Mouse (Mus musculus) midbrain, embryonic 15.5 days (tissue): ENCODE data around the gene Gm960. TPM values are rescaled to one million over a fixed set of nuclear protein-coding genes. Genes with fewer than 3 reads are reported as not detected.
"Not testable (repeated sequence)": the region's sequence is repeated elsewhere in the genome, so short reads cannot be mapped to it uniquely, and the experiment has no call there.

Experiments
- ATAC-seq: fragments of 200-750 bp; cut with Nextera tagmentation; replicated peaks from 2 replicates; pipeline ENCODE4 v1.8.0; 2017; ENCODE audit warnings: moderate TSS enrichment
- H3K27ac ChIP-seq: fragments of 300-500 bp; sonication (generic); 2 replicates; pipeline ENCODE4 v1.5.1; 2015; ENCODE audit warnings: mild to moderate bottlenecking, inconsistent platforms
- H3K27me3 ChIP-seq: fragments of 300-500 bp; sonication (generic); replicated peaks from 2 replicates; pipeline ENCODE4 v1.6.1; 2015; ENCODE audit warnings: inconsistent platforms
- H3K36me3 ChIP-seq: fragments of 300-500 bp; sonication (generic); replicated peaks from 2 replicates; pipeline ENCODE4 v1.6.1; 2015; ENCODE audit warnings: inconsistent platforms
- H3K4me1 ChIP-seq: fragments of 300-500 bp; sonication (generic); 2 replicates; pipeline ENCODE4 v1.6.1; 2015; ENCODE audit warnings: inconsistent platforms
- H3K4me2 ChIP-seq: fragments of 300-500 bp; sonication (generic); 2 replicates; pipeline ENCODE4 v1.6.1; 2015; ENCODE audit warnings: inconsistent platforms, mild to moderate bottlenecking, moderate library complexity
- H3K4me3 ChIP-seq: fragments of 300-500 bp; sonication (generic); 2 replicates; pipeline ENCODE4 v1.5.1; 2015; ENCODE audit warnings: mild to moderate bottlenecking, inconsistent platforms
- H3K9ac ChIP-seq: fragments of 300-500 bp; sonication (generic); 2 replicates; pipeline ENCODE4 v1.6.1; 2015; ENCODE audit warnings: mild to moderate bottlenecking, inconsistent platforms
- H3K9me3 ChIP-seq: fragments of 300-500 bp; sonication (generic); 2 replicates; pipeline ENCODE4 v1.6.1; 2016; ENCODE audit warnings: inconsistent platforms
- WGBS: fragments of 180-500 bp; shearing (Covaris S2); methylation state at CpG from one replicate; pipeline ENCODE4 v1.1.7; 2015; ENCODE audit warnings: mixed read lengths; 5-methylcytosine and 5-hydroxymethylcytosine counted together
- polyA plus RNA-seq: library from polyadenylated mRNA; unstranded; fragments of >200 nt; fragmentation: Nextera tagmentation; extraction: Ambion mirVana; gene quantifications from 2 replicates; pipeline ENCODE4 v1.2.1, GENCODE M21; 2015

Gene Gm960
- polyA plus RNA-seq, 1 experiment from 2014 or later, result 7.7 TPM

DNA sequence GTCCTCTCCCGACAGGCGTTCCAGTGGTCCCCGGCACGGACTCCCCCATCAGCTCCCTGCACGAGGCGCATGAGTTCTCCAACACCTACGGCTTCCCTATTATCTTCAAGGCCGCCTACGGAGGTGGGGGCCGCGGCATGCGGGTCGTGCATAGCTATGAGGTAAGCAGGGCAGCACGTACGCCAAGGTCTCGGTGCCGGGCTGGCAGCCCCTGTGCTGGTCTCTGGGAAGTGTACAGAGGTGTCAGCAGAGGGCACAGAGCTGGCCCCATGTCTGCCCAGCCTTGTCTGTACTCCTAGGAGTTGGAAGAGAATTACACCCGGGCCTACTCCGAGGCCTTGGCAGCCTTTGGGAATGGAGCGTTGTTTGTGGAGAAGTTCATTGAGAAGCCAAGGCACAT lies 96.0 kb downstream of the Gm960 start:
- H3K4me2 ChIP-seq, result no peak overlapping the region
- no peaks in the 10 kb centered on the region for H3K9me3 ChIP-seq
- no peak overlapping the region for H3K27ac ChIP-seq
- WGBS, result 87% methylated on average over 20 of the region's 20 CpGs
- H3K9ac ChIP-seq, result no peak overlapping the region
- no peaks in the 10 kb centered on the region for H3K4me1 ChIP-seq
- no peaks in the 10 kb centered on the region for H3K36me3 ChIP-seq
- ATAC-seq, result no peak
- no peaks in the 10 kb centered on the region for H3K27me3 ChIP-seq
- H3K4me3 ChIP-seq, result no peak overlapping the region

DNA sequence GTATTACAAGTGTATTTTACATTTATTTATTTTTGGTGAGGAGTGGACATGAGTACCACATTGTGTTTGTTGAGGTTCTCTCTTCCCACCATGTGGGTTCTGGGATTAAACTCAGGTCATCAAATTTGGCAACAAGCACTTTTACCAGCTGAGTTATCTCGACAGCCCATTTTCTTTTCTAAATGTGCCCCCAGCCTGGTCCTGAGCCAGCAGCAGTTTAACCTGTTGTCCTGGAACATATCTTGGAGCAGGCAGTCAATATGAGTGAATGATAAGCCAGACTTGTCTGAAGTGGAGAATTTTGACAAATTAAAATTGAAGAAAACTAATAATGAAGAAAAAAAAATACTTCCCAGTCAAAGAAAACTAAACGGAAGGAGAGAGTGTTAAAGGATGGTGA lies 102.4 kb downstream of the Gm960 start:
- H3K9ac ChIP-seq, result no peak overlapping the region
- H3K27me3 ChIP-seq, result no peaks in the 10 kb centered on the region
- no peaks in the 10 kb centered on the region for H3K36me3 ChIP-seq
- no peak overlapping the region for H3K4me3 ChIP-seq
- H3K9me3 ChIP-seq, result no peaks in the 10 kb centered on the region
- no peak overlapping the region for H3K27ac ChIP-seq
- WGBS, result 77% methylated on average over 2 of the region's 2 CpGs
- no peaks in the 10 kb centered on the region for H3K4me1 ChIP-seq
- no peak overlapping the region for H3K4me2 ChIP-seq
- ATAC-seq, result no peak

DNA sequence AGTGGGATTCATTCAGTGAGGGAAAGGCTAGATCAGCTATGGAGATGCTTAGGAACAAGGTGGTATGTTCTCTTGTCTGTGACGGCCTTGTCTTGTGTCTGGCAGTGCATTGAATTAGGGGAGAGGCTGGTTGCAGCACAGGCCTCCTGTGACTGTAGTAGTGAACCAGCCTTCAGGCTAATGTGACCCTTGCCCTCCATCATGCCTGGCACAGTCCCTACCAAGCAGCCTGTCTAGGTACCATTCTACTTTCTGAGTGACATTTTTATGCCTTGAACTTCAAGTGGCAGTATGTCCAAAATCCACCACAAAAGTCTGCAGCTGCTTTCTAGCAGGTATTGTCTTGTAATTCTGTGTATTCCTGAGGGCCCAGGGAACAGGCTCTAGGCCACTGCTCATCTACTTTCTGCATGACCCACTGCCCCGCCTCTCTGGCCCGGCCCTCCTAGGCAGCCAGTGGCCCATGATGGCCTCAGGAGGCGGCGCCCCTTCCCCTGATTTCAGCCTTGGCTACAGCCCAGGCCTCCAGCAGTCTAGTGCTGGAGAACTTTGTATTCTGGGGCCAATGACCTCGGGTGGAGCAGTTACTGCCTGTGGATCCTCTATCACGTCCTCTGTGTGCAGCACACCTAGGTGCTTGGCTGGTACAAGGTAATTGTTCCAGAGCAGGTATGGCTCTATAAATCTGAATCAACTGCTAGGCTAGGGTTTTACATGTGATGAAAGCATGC lies 104.5 kb downstream of the Gm960 start:
- Histone ChIP-seq H3K4me3 (no peak overlapping the region), H3K4me2 (no peak overlapping the region), H3K36me3 (no peaks in the 10 kb centered on the region), H3K9me3 (no peaks in the 10 kb centered on the region), H3K27me3 (no peaks in the 10 kb centered on the region), H3K27ac (no peak overlapping the region), H3K9ac (no peak overlapping the region), H3K4me1 (no peaks in the 10 kb centered on the region)
- 50% methylated on average over 7 of the region's 7 CpGs for WGBS
- no peak for ATAC-seq

DNA sequence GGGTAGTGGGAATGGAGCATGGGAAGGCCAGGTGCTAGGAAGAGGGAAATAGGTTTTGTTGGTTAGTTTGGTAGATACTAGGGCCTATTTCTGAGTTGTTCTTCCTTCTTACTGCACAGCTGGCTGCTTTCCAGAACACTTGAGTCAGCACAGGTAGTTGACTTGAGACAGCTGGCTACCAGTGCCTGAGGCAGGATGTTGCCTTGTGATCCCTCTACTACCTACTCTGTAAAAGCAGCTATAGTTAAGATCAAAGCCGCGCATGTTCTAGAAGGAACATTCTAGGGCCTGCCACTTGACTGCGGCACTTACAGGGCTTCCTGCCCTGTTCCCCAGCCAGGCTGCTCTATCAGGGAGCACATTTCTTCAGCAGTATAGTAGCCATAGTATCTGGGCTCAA lies 108.4 kb downstream of the Gm960 start:
- Histone ChIP-seq H3K27me3 (no peaks in the 10 kb centered on the region), H3K4me2 (no peak overlapping the region), H3K36me3 (no peaks in the 10 kb centered on the region), H3K9me3 (no peaks in the 10 kb centered on the region), H3K4me3 (no peak overlapping the region), H3K4me1 (no peaks in the 10 kb centered on the region), H3K27ac (no peak overlapping the region), H3K9ac (no peak overlapping the region)
- WGBS, result 90% methylated on average over 3 of the region's 3 CpGs
- ATAC-seq, result no peak

DNA sequence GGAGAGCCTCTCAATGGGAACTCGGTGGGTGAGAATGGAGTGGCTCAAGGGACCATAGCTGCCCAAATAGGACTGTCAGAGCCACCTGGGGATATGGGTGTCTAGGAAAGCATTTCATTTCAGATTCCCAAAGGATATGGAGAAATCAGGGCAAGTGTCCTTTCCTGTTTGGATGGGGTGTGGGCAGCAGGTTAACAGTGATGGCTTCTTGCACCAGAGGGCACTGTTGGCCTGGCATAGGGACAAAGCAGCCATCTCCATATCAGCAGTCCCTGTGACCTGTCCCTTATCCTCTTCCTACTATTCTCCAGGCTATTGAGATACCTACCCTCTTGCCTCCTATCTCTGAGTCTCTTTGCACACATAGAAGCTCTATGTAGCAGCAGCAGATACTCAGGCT lies 109.4 kb downstream of the Gm960 start:
- no peak overlapping the region for H3K4me2 ChIP-seq
- no peaks in the 10 kb centered on the region for H3K27me3 ChIP-seq
- H3K4me3 ChIP-seq, result no peak overlapping the region
- no peaks in the 10 kb centered on the region for H3K36me3 ChIP-seq
- H3K27ac ChIP-seq, result no peak overlapping the region
- no peak overlapping the region for H3K9ac ChIP-seq
- H3K4me1 ChIP-seq, result no peaks in the 10 kb centered on the region
- no peak for ATAC-seq
- H3K9me3 ChIP-seq, result no peaks in the 10 kb centered on the region
- 60% methylated on average over 1 of the region's 1 CpGs for WGBS

DNA sequence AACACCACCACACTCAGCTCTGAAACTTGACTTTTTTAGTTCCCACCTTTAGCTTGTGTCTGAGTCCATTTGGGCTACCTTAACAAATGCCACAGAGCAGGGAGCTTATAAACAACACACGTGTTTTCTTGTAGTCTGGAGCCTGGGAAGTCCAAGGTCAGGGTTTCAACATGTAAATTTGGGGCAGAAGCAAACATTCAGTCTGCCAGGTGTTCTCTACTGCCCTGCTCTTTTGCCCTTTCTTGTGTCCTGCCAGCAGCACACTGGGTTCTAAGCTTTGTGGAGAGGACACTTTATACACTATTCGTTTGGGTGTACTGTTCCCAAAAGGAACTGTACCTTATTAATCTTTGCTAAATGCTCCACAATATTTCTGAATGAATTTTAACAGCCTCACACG lies 110.0 kb downstream of the Gm960 start:
- no peaks in the 10 kb centered on the region for H3K36me3 ChIP-seq
- H3K9me3 ChIP-seq, result no peaks in the 10 kb centered on the region
- H3K27ac ChIP-seq, result no peak overlapping the region
- H3K4me2 ChIP-seq, result no peak overlapping the region
- 77% methylated on average over 3 of the region's 3 CpGs for WGBS
- H3K9ac ChIP-seq, result no peak overlapping the region
- ATAC-seq, result no peak
- H3K4me3 ChIP-seq, result no peak overlapping the region
- H3K4me1 ChIP-seq, result no peaks in the 10 kb centered on the region
- H3K27me3 ChIP-seq, result no peaks in the 10 kb centered on the region

DNA sequence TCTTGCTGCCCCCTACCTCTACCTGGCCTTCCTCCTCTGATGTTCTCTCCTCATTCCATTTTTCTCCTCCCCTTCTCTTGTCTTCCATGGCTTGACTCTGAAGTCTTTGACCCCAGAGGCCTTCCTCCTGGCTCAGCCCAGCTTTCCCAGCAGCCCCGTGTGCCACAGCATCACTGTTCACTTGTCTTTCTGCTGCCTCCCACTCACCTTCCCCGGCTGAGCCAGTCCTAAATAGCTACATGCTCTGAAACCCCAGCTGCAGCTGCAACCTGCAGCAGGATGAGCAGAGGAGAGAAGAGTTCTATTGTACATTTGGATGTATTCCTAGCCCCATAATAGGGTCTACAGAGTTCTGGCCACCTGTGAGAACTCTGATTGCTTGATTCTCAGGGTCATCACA lies 111.0 kb downstream of the Gm960 start:
- no peak for ATAC-seq

DNA sequence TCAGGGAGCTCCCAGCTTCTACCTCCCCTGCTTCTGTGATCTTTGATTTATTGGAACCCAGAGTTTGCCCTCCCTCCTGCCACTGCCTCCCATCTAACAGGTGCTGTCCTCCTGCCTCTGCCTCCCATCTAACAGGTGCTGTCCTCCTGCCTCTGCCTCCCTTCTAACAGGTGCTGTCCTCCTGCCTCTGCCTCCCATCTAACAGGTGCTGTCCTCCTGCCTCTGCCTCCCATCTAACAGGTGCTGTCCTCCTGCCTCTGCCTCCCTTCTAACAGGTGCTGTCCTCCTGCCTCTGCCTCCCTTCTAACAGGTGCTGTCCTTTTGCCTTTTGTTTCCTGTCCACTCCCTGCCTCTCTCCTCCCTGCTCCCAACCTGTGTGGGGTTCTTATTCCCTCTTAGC lies 111.7 kb downstream of the Gm960 start:
- ATAC-seq, H3K27ac ChIP-seq: not testable (repeated sequence)

More for the DNA sequence above, 111.0 kb downstream of the Gm960 start:
- no peaks in the 10 kb centered on the region for H3K4me1 ChIP-seq
- no peaks in the 10 kb centered on the region for H3K9me3 ChIP-seq
- no peak overlapping the region for H3K27ac ChIP-seq
- H3K4me3 ChIP-seq, result no peak overlapping the region
- H3K9ac ChIP-seq, result no peak overlapping the region
- no peak overlapping the region for H3K4me2 ChIP-seq
- no peaks in the 10 kb centered on the region for H3K36me3 ChIP-seq
- 65% methylated on average over 2 of the region's 2 CpGs for WGBS
- no peaks in the 10 kb centered on the region for H3K27me3 ChIP-seq

DNA sequence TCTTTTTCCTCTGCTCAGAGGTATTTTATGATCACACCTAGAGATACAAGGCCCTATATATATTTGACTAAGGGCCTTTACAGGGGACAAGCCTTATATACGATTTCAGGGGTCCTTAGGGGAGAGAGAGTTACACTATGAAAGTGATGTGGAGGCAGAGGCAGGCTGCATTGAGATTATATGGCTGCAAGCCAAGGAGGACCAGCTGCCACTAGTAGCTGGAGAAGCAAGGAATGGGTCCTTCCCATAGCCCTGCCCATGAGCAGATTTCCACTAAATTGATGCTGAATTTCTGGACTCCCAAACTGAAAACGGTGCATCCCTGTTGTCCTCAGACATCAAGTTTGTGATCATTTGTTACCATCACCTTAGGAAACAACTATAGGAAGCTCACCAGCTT lies 114.6 kb downstream of the Gm960 start:
- Histone ChIP-seq H3K9me3 (no peaks in the 10 kb centered on the region), H3K27ac (no peak overlapping the region), H3K27me3 (no peaks in the 10 kb centered on the region), H3K4me2 (no peak overlapping the region), H3K4me1 (no peaks in the 10 kb centered on the region), H3K4me3 (no peak overlapping the region), H3K9ac (no peak overlapping the region), H3K36me3 (no peaks in the 10 kb centered on the region)
- 57% methylated on average over 2 of the region's 2 CpGs for WGBS
- ATAC-seq, result no peak

More for the DNA sequence above, 111.7 kb downstream of the Gm960 start:
- not testable (repeated sequence) for H3K9ac ChIP-seq, H3K4me1 ChIP-seq, H3K27me3 ChIP-seq, H3K9me3 ChIP-seq, H3K36me3 ChIP-seq, H3K4me3 ChIP-seq, H3K4me2 ChIP-seq

DNA sequence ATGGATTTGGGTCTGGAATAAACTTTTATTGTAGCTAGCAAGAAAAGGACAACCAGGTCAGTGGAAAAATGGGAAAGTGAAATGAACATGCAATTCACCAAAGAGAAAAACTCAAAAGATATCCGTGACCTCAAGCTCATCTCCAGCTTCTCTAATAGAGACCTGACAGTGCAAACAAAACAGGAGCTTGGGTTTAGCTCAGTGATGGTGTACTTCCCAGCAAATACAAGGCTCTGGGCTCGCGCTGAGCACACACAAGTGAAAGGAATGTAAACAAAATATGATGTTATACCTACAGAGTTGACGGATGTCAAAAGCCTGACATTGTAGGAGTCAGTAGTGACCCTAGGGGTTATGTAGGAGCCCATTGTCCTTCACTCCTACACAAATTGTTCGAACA lies 119.2 kb downstream of the Gm960 start:
- WGBS, result 85% methylated on average over 5 of the region's 5 CpGs
- Histone ChIP-seq H3K4me3 (no peak overlapping the region), H3K4me1 (no peaks in the 10 kb centered on the region)

DNA sequence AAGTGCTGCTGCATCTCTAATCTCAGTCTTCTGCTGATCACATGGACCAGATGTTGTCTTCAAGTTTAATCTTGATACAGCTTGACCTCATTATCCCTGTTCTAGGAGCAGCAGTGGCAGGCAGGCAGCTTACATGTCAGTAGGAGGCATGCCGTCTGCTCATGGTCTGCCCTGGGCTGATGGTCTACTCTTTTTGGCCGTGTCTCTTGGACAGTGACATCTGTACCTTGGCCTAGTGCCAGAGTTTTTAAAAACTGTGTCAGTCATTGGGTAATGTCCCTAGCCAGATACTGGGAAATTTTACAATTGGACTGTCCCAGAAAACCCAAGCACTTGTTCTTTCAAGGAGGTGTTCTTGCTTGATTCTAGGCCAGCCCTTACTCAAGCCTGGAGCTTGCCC lies 119.7 kb downstream of the Gm960 start:
- Histone ChIP-seq H3K27me3 (no peaks in the 10 kb centered on the region), H3K9ac (no peak overlapping the region), H3K4me1 (no peaks in the 10 kb centered on the region), H3K4me2 (no peak overlapping the region), H3K9me3 (no peaks in the 10 kb centered on the region), H3K27ac (no peak overlapping the region), H3K4me3 (no peak overlapping the region), H3K36me3 (no peaks in the 10 kb centered on the region)
- ATAC-seq, result no peak
- WGBS, result 88% methylated on average over 2 of the region's 2 CpGs

More for the DNA sequence above, 119.2 kb downstream of the Gm960 start:
- H3K9me3 ChIP-seq, result no peaks in the 10 kb centered on the region
- no peak overlapping the region for H3K9ac ChIP-seq
- H3K4me2 ChIP-seq, result no peak overlapping the region
- ATAC-seq, result no peak
- no peak overlapping the region for H3K27ac ChIP-seq
- no peaks in the 10 kb centered on the region for H3K27me3 ChIP-seq
- no peaks in the 10 kb centered on the region for H3K36me3 ChIP-seq
